Mouse (Mus musculus): ENCODE measurements at regions not wholly inside any gene's neighbourhood (a gene's known extent, or its start where the extent isn't known, plus 50 kb on each side); places are given as distances from the start of the nearest gene placed in this dataset.

GRCm38 (mm10) chr11:64220888-64221287 is 141.6 kb upstream of the Cox10 start:
- no peak for DNase-seq

DNA sequence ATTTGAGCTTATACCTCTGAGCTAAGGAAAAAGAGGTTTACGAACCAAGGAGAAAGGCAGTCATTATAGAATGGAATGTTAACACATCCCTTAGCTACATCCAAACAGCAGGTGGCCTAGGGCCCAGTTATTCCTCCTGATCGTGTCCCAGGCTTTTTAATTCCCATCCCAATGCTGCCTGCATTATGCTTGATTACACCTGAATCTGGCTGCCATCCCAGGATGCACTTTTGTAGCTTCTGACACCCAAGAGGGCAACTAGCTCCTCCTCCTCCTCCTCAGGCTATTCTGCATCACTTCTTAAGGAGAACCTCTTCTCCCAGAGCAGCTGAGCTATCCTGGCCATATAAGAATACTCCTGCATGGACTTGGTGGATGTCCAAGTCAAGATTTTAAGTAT is 137.9 kb upstream of the Cox10 start:
- DNase-seq, result no peak

- DNase-seq, result no peak
Measured at GRCm38 (mm10) chr11:64210916-64211315, 131.6 kb upstream of the Cox10 start.

DNA sequence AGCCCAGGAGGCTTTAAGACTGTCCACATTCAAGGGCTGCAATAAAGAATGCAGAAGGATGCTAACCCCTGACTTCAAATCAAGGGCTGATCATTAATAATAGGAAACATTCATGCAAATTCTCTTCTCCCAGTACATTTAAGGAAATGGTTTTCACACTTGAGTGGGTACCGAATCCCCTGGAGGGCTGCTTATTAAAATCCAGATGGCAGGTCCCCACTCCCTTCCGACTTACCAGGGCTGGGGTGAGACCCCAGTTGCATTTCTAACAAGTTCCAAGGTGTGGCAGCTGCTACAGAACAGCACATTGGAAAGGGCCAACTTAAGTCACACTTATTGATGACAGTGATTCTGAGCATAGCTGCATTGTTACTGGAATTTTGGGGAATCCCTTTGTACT is 129.0 kb upstream of the Cox10 start:
- no peak for DNase-seq

DNA sequence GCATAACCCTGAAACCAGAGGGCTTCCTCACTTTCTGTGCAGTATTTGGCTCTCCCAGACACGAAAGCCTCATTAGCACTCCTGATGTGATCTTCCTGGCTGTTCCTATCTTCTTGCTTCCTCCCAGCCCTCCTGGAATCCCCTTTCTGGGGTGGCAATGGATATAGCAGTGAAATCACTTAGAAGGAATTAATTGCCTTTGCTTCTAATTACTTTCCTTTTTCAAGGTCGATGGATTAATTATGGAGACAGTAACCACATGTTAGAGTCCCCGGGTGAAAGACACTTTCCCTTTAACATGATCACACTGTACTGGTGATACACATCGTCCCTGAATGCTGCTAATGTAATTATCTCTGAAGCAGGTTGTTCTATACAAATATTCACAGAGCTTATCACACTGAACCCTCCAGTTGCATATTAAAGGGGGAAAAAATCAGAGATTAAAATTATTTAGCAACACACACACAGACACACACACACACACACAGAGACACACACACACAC is 128.1 kb upstream of the Cox10 start:
- DNase-seq, result no peak

DNA sequence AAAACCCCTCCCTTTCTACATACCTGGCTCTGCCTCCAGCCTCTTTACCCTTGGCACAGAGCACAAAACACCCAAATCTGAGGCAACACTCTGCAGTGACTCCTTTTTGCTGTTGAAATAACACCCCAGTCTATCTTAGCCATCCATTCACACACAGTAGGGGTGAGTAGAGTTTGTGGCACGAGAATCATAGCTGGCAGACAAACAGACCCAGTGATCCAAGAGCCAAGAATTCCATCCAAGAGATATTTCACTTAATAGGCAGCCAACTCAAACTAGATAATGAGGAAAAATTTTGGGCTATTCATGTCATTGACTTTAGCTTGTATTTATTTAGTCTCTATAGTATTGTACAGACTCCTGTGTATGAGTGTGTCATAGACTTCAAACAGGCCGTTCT is 126.9 kb upstream of the Cox10 start:
- no peak for DNase-seq

DNA sequence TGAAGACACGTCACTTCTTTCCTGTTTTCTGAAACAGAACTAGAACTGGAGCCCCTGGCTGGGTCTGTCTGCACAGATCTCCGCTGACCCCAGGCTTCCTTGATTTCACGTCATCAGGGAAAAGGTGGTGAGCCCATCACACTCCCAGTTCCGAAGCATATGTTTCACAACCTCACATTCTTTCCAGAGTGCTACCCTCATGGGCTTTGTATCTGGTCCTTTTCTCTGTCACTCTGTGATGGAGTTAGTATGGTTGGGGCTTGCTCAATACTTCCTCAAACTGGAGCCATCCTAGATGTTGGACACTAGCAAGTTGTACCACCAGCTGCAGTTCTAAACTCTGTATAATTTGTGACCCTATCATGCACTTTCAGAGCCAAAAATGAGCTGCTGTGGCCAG is 125.8 kb upstream of the Cox10 start:
- no peak for DNase-seq

- no peak for DNase-seq
Measured at GRCm38 (mm10) chr11:64204305-64204704, 125.0 kb upstream of the Cox10 start.

GRCm38 (mm10) chr11:64200874-64201273 is 121.6 kb upstream of the Cox10 start:
- no peak for DNase-seq

- DNase-seq, result no peak
Measured at GRCm38 (mm10) chr11:64195272-64195671, 116.0 kb upstream of the Cox10 start.

DNA sequence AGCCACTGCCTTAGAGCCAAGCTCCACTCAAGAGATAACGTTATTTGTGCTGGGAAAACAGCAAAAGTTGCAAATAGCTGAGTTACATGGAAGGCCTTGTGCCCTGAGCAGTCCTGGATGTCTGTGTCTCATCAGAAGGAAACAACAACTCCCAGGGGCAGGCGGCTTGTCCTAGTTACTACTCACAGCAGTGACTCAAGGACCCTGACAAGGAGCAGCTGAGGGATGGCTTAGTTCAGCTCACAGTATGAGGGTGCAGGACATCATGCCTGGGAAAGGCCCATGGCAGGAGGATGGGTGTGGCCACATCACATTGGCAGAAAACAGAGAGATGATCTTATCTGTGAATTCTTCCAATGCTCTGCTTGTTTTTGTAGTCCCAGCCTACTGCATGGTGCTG is 109.4 kb upstream of the Cox10 start:
- no peak for DNase-seq

GRCm38 (mm10) chr11:64187488-64188444 is 108.5 kb upstream of the Cox10 start:
- DNase-seq, result no peak

DNA sequence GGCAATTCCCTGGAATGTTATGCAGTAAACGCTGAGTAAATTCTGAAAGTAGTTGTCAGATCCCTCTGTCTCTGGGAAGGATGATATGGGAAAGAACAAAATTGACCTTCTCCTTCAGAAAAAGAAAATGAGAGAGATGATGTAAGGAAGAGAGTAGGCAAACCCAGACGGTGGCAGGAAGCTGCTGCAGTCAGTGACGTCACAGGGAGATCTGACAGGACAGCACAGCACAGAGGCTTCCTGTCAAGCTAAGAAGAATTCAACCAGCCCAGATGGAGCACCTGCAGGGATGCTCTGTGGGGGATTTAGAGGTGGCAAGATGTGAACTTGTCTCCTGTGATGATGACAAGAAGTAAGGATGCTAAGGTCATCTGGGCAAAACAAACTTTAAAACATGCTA is 107.7 kb upstream of the Cox10 start:
- no peak for DNase-seq

- DNase-seq, result peak; percentile 32
Measured at GRCm38 (mm10) chr11:64186590-64186989, 107.3 kb upstream of the Cox10 start.

DNA sequence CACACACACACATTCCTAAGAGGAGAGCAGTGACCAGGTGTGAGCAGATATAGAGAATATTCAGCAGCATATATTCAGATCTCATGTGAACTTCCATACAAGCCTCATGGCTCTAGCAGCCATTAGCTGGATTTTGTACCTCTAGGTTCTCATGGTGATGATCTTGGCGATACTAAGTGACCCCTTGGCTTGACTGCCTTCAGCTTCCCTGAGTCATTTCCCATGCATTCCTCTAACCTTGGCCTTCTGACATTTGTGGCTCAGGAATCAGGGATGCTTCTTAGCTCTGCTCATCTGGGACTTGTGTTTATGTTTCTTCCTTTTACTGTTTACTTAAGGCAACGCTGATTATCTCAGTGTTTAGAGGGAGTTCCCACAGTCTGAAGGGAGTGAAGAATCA is 100.8 kb upstream of the Cox10 start:
- DNase-seq, result no peak

GRCm38 (mm10) chr11:64173421-64174062 is 94.3 kb upstream of the Cox10 start:
- DNase-seq, result no peak

DNA sequence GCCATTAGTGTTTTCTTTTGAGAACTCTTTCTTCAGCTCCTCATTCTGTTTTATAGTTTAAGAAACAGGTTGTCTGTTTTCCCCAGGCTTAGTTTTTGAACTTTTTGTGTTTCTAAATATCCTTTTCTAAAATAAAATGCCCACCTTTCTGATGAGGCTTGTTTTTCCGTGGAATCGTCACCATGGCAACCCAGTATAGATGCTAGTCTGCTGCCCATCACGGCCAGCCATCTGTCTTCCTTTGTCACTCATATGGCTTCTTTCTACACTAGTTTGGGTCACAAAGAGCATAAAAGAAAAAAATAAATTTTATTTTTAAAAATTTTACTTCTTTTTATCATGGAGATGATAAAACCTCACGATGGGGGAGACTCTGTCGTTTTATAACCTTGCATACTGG is 93.7 kb upstream of the Cox10 start:
- DNase-seq, result no peak

- peak; percentile 69 for DNase-seq
Measured at GRCm38 (mm10) chr11:64168626-64169025, 89.4 kb upstream of the Cox10 start.

- DNase-seq, result peak; percentile 8
Measured at GRCm38 (mm10) chr11:64164796-64165195, 85.5 kb upstream of the Cox10 start.

DNA sequence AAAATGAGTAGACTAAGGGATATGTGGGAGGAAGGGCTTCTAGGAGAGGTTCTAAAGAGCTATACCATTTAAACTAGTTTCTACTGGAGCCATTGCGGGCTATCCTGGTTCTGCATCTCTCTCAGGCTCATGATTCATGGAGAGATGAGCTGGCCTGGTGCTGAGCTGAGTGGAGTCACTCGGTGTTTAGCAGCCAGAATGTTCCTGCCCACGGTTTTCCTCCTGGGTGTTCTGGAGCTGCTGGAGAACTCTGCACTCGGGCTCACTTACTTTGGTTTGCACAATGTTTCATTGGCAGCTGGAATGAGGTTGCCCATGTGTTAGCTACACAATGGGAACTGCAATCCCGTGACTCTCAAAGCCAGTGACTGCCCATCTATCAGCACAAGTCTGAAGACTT is 79.0 kb upstream of the Cox10 start:
- no peak for DNase-seq

GRCm38 (mm10) chr11:64156640-64157039 is 77.4 kb upstream of the Cox10 start:
- no peak for DNase-seq

DNA sequence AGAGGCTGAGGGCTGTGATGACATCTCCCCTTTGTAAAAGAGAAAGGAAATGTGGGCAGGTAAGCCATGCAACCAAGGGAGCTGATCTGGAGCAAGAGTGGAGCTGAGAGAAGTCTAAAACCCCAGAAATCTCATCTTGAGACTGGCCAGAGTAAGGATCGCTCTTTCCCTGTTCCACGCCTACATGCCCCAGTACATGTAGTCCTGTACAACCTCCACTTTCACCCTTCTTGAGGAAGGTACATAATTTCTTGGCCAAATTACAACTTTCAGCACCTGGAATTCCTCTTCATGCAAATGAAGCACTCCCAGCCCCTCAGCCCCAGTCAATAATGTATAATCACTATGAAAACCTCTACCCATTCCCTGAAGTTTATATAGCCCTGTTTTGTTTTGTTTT is 60.2 kb upstream of the Cox10 start:
- no peak for DNase-seq

GRCm38 (mm10) chr11:64138934-64139333 is 59.7 kb upstream of the Cox10 start:
- DNase-seq, result no peak

GRCm38 (mm10) chr11:64135766-64136165 is 56.5 kb upstream of the Cox10 start:
- no peak for DNase-seq
